Mouse (Mus musculus) adrenal gland, postnatal 25 days (tissue): ENCODE measurements around the gene Hspa1b. TPM values are rescaled to one million over a fixed set of nuclear protein-coding genes. Genes with fewer than 3 reads are reported as not detected.
"Not testable (repeated sequence)": the region's sequence is repeated elsewhere in the genome, so short reads cannot be mapped to it uniquely, and the experiment has no call there.

ENCODE experiments used
- DNase-seq: peaks from one replicate; pipeline ENCODE4 v3.0.0; 2021; ENCODE audit warnings: mixed read lengths
- total RNA-seq: library from RNA; stranded (reverse); gene quantifications from 2 replicates; pipeline ENCODE4 v1.2.3, GENCODE M21; 2021

Gene Hspa1b
- total RNA-seq, 1 experiment from 2014 or later, result 29.0 TPM

DNA sequence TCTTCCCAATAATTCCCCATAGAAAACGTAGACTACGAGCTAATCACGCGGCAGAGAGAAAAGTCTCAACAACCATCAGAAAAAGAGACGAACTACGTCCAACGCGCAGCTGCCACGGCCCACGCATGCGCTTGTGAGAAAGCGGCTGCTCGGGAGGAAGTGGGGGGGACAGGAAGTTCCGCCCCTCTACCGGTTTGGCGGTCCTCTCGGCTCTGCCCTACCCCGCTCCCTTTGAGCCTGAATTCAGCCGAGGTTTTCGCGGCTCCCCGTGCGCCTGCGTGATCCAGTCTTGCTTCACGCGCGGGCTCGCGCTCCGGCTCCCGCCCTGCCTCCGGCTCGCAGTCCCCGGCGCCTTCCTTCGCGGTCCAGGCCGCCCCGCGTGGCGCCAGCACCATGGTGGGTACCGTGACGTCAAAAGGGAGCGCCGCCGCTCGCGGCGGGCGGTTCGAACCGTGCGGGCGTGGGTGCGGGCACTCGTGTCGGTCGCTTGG lies 22.7 kb upstream of the Hspa1b start, which contains the start of gene Lsm2:
TSS of gene Lsm2 (plus strand) at position 173 of the 491 bp plus-strand sequence.
- DNase-seq, result peak; percentile 88

DNA sequence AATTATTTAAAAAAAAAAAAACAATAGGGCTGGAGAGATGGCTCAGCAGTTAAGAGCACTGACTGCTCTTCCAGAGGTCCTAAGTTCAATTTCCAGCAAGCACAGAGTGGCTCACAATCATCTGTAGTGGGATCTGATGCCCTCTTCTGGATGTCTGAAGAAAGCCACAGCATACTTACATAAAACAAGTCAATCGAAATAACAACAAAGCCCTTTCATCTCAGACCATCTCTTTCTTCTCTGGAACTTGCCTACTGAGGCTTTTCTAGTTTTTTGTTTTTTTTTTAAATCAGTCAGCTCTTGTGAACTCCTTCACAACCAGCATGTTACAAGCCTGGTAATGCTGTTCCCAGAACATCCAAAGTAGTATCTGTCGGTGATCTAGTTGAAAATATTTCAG lies 21.6 kb upstream of the Hspa1b start:
- no peak for DNase-seq

DNA sequence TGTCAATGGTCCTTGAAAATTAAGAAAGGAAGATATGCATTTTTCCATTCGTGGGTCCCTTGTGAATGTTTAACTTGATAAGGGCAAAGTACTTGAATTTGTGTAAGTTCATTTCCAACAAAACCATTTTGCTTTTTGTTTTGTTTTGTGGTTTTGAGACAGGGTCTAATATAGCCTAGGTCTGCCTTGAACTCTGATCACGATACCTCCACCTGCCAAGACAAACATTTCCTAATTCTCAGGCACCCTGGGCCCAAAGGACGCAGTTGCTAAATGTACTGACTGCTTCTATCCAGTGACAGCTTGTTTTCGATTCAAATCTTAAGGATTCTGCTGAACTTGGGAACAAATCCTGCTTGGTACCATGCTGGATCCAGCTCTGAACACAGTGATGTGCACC lies 20.6 kb upstream of the Hspa1b start:
- no peak for DNase-seq

DNA sequence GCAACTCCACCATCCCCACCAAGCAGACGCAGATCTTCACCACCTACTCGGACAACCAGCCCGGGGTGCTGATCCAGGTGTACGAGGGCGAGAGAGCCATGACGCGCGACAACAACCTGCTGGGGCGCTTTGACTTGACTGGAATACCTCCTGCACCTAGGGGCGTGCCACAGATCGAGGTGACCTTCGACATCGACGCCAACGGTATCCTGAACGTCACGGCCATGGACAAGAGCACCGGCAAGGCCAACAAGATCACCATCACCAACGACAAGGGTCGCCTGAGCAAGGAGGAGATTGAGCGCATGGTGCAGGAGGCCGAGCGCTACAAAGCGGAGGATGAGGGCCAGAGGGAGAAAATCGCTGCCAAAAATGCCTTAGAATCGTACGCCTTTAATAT lies 19.2 kb upstream of the Hspa1b start:
- no peak for DNase-seq

DNA sequence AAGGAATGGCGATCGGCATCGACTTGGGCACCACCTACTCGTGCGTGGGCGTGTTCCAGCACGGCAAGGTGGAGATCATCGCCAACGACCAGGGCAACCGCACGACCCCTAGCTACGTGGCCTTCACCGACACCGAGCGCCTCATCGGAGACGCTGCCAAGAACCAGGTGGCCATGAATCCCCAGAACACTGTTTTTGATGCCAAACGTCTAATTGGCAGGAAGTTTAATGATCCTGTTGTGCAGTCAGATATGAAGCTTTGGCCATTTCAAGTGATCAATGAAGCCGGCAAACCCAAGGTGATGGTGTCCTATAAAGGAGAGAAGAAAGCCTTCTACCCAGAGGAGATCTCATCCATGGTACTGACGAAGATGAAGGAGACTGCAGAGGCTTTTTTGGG lies 18.0 kb upstream of the Hspa1b start:
- DNase-seq, result no peak

DNA sequence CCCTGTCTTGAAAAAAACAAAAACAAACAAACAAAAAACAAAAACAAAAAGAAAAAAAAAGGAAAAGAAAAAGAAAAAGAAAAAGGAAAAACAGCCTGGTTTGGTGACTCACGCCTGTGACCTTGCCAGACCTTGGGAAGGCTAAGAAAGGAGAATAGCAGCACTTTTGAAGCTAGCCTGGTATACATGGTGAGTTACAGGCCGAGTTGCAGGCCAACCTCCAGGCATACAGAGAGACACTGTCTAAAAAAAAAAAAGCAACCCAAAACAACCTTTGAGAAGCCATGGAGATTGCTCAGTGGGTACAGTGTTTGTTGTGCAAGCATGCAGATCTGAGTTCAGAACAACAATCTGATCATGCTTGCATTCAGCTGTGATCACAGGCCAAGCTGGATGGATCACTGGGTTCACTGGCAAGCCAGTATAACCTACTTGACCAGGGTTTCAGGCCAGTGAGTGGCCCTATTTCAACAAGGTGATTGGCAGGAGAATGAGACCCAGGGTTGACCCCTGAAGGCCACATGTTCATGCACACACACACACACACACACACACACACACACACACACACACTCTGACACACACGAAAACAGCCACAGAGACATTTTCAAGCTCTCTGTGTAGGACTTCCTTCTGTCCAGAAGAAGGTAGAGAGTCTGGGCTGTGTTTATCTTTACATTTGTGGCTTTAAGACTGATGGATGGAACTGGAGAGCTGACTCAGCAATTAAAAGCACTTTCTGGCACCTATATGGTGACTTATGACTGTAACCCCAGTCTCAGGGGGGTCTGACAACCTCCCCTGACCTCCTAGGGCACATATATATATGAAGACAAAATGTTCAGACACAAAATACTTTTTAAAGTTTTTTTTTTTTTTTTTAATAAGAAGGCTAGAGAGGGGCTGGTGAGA lies 16.8 kb upstream of the Hspa1b start:
- peak; percentile 57 for DNase-seq

DNA sequence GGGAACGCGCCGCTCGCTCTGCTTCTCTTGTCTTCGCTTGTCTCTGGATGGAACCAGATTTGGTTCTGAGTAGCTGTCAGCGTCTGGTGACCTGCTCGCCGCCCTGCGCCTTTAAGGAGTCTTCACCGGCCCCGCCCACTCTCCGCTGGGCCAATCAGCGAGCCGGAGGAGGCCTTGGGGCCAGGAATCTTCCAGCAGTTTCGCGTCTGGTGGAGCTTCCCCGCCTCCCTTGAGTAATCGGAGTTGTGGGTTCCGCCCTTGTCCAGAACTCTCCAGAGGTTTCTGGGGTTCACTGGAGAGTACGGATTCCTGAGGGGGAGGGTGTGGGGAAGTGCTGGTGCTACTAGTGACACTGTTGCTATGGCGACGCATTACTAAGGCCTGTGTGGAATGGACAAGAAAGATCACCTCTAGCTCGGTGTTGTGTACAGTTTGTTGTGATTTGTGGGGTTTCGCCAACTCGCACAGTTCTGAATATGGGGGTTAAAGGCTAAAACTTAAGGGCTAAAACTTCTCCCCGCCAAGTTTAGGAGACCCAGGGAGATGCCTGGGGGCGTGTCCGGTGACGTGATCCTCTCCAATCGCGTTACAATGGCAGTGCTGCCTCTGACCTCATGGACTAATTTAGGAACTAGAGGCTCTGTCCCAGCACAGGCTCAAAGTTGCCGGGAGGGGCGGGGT lies 13.2 kb upstream of the Hspa1b start, which contains the start of the genes Hspa1a and Hspa1l:
TSS of gene Hspa1a (minus strand) at position 88 of the 681 bp plus-strand sequence.
TSS of gene Hspa1l (plus strand) at position 635 of the 681 bp plus-strand sequence.
- DNase-seq, result peak; percentile 79

DNA sequence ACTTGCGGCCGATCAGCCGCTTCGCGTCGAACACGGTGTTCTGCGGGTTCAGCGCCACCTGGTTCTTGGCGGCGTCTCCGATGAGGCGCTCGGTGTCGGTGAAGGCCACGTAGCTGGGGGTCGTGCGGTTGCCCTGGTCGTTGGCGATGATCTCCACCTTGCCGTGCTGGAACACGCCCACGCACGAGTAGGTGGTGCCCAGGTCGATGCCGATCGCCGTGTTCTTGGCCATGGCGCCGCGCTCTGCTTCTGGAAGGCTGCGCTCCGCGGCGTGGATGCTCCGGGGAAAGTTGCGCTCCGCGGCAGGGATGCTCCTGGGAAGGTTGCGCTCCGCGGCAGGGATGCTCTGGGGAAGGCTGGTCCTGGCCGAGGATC lies 12.6 kb upstream of the Hspa1b start:
- not testable (repeated sequence) for DNase-seq

DNA sequence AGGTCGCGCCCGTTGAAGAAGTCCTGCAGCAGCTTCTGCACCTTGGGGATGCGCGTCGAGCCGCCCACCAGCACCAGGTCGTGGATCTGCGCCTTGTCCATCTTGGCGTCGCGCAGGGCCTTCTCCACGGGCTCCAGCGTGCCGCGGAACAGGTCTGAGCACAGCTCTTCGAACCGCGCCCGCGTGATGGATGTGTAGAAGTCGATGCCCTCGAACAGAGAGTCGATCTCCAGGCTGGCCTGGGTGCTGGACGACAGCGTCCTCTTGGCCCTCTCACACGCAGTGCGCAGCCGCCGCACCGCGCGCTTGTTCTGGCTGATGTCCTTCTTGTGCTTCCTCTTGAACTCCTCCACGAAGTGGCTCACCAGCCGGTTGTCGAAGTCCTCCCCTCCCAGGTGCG lies 11.8 kb upstream of the Hspa1b start:
- DNase-seq, result not testable (repeated sequence)

DNA sequence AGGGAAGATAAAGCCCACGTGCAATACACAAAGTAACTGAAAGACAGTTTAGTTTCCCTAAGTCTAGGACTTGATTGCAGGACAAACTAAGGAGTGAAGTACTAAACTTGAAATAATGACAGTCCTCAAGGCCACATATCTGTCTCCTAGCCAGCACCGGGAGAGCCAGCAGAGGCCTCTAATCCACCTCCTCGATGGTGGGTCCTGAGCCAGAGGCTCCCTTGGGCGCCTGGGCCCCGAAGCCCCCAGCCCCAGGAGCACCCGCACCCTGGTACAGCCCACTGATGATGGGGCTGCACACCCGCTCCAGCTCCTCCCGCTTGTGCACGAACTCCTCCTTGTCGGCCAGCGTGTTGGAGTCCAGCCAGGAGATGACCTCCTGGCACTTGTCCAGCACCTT lies 10.8 kb upstream of the Hspa1b start, which contains the start of gene Gm20481:
TSS of gene Gm20481 (plus strand) at position 91 of the 400 bp plus-strand sequence.
- not testable (repeated sequence) for DNase-seq

DNA sequence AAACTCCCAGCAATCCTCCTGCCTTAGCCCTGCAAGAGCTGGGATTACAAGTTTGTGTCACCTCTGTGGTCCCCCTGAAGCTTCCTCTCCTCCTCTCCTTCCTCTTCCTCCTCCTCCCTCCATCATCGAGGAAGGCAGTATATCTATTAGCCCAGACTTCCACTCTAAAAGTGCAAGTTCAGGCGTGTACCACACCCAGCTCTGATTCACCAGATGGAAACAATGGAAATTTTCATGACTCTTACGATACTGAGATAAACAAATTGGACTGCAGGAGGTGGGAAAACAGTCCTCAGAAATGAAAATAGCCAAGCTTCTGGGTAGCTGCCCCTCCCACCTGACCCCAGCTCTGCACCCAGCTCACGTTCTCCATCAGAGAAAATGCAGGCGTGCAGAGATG lies 6.6 kb upstream of the Hspa1b start:
- DNase-seq, result no peak

DNA sequence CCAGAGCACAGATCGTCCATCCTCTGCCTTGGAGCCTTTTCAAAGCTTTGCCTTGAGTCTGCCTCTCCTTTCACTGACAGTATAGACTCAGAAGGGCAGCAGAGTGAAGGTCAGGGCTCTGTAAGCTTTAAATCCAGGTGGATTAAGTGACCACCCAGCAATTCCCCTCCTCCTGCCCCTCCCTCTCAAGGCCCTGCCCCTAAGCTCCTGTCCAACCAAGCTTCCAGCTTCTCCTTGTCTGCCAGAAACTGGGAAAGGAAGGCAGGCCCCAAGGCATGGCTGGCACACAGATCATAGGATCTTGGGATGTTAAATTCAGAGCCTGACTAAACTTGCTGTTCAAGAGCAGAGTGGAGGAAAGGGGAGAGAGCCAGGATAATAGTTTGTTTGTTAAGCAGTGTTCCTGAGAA lies 5.6 kb upstream of the Hspa1b start:
- no peak for DNase-seq

DNA sequence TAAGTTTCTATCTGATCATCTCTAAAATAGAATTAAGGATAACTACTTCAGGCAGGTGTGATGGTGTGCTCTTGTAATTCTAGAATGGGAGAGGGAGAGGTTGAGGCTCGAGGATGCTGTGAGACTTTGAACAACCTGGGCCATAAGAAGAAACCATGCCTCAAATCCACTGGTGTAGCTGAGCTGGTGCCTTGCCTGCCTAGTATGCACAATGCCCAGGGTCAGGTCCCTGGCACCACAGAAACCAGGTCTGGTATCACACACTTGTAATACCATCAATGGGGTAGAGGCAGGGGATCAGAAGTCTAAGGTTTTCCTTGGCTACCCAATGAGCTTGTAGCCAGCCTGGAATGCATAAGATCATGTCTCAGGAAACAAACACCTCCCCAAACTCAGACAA lies 3.8 kb upstream of the Hspa1b start:
- DNase-seq, result no peak

DNA sequence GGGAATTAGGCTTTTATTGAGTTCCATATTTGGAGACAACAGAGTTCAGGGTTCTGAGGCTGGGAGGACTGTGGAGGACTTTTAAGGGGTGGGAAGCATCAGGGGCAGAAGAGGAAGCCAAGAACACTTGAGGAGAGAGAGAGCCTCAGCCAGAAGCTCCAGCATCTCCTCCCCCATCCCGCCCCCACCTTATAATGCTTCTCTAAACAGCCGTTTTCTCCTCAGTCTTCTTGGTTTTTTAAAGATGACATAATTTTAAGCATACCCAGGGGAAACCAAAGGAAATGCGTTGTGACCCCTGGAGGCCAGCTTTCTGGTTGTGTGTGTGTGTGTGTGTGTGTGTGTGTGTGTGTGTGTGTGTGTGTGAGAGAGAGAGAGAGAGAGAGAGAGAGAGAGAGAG lies 3.1 kb upstream of the Hspa1b start:
- no peak for DNase-seq

DNA sequence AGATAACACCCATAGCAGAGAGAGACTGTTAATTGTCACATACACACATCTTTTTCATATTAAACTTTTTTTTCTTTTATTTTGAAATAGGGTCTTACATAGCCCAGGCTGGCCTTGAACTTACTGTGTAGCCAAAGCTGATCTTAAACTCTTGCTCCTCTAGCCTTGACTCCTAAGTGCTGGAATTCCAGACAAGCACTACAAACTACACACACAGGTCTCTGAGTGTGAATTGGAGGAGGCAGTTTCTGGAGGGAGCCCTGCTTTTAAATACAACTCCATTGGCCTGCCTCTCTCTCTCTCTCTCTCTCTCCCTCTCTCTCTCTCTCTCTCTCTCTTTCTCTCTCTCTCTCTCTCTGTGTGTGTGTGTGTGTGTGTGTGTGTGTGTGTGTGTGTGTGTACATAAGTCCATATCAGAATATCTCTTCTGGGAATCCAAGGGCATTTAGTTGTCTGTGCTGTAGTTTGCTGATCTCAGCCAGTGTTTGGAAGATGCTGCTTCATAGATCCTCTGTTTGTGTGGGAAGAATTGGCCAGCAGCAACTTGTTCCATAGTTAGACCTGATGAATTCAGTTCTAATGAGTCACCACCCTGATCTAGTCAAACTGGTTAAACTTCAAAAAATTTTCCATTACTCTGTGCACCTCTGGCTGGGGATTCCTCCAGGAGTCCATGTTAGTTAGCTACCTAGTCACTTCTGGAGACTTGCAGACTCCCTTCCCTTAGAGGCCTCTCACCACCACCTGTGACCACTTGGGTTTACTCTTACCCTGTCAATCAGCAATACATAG lies 1.9 kb upstream of the Hspa1b start:
- DNase-seq, result no peak

DNA sequence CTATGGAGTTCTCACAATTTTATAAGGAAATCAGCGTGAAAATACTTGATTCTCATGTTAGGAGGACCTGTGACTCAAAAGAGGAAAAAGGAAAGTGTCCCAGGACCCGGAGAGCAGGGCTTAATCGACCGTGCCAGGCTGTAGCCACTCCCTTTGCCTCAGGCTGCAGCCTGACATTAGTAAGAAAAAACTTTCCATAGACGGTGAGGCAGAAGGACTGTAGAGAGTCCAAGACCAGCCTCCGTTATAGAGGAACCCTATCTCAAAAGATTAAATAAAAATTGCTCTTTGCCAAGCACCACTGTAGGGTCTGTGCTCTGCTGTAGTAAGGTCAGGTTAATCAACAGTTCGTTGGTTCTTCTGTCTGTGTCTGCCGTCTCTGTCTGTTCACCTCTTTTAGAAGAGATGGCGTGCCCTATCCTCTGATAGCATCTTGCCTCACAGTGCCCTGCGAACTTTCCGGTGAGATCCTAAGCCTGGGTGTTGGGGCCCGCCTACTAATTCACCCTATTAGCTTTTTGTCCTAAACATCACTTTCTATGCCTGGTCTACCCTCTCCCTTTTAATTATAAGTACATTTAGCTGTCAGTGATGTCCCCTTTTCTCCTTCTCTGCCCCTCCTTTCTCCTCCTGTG lies 960 bp upstream of the Hspa1b start:
- DNase-seq, result peak; percentile 54

DNA sequence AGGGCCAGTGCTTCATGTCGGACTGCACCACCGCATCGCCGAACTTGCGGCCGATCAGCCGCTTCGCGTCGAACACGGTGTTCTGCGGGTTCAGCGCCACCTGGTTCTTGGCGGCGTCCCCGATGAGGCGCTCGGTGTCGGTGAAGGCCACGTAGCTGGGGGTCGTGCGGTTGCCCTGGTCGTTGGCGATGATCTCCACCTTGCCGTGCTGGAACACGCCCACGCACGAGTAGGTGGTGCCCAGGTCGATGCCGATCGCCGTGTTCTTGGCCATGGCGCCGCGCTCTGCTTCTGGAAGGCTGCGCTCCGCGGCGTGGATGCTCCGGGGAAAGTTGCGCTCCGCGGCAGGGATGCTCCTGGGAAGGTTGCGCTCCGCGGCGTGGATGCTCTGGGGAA lies 306 bp downstream of the Hspa1b start:
- DNase-seq, result not testable (repeated sequence)

DNA sequence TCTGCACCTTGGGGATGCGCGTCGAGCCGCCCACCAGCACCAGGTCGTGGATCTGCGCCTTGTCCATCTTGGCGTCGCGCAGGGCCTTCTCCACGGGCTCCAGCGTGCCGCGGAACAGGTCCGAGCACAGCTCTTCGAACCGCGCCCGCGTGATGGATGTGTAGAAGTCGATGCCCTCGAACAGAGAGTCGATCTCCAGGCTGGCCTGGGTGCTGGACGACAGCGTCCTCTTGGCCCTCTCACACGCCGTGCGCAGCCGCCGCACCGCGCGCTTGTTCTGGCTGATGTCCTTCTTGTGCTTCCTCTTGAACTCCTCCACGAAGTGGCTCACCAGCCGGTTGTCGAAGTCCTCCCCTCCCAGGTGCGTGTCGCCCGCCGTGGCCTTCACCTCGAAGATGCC lies 1.1 kb downstream of the Hspa1b start:
- DNase-seq, result not testable (repeated sequence)

DNA sequence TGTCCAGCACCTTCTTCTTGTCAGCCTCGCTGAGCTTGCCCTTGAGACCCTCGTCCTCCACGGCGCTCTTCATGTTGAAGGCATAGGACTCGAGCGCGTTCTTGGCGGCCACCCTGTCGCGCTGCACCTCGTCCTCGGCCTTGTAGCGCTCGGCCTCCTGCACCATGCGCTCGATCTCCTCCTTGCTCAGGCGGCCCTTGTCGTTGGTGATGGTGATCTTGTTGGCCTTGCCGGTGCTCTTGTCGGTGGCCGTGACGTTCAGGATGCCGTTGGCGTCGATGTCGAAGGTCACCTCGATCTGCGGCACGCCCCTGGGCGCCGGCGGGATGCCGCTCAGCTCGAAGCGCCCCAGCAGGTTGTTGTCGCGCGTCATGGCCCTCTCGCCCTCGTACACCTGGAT lies 1.7 kb downstream of the Hspa1b start:
- not testable (repeated sequence) for DNase-seq

DNA sequence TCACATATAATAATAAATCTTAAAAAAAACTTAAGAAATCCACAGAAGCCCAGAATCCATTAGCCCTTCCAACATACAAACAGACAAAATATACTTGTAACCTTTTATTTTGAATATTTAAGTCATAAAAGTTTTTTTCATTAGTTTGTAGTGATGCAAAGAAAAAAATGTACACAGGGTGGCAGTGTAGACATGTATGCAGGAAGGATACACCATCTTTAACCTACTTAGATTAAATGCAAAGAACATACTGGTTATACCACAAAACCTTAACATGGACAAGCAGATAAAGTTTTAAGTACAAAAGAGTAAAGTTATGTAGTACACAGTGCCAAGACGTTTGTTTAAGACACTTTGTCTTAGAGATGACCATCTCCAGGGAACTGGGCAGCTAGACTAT lies 2.7 kb downstream of the Hspa1b start:
- no peak for DNase-seq

DNA sequence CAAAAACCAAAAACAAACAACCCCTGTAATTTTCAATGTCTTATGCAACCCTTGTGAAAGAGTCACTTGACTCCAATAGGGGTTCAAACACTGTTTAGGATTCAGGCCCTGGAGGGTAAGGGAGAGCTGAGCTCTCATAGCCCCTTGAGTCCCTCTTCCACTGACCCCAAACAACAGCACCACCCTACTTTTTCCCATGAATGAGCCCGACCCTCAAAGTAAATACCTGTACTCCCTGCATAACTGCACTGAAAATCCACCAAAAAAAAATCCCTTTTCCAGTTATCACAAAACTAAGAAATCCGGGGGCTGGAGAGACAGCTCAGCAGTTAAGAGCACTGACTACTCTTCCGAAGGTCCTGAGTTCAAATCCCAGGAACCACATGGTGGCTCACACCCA lies 3.2 kb downstream of the Hspa1b start:
- no peak for DNase-seq

DNA sequence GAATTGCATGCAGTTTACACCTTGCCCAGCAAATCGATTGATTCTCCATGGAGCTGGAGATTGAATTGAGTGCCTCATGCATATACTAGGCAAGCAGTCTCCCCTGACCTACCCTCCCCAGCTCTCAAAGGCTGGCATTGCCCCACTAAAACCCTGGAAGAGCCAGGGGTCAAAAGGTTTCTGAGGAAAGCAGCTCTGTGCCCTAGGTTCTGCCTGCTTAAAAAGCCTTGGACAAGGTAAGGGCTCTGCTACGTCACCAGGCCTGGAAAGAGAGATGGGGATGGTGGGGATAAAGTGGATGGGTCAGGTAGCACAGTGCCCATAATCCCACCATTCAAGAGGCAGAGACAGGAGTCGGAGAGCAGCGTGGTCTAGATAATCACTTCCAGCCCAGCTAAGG lies 4.2 kb downstream of the Hspa1b start:
- DNase-seq, result no peak
